Mouse (Mus musculus): Measurements from ENCODE around the gene Aldh16a1. TPM values are rescaled to one million over a fixed set of nuclear protein-coding genes. Genes with fewer than 3 reads are reported as not detected.
A peak's percentile ranks its signal among the peaks of the same experiment; 100 is the strongest.

Gene Aldh16a1
- polyA plus RNA-seq, 2 experiments: 40.0 to 45.6 TPM

- no peak overlapping the region for H3K27ac ChIP-seq (replicated peaks; ENCODE audit: low read depth, low read length)
- no peak overlapping the region for H3K4me2 ChIP-seq (replicated peaks; ENCODE audit: low read depth, low read length, severe bottlenecking)
- TF ChIP-seq POLR2A (IDR thresholded peaks at IDR 0.05; ENCODE audit: borderline replicate concordance, extremely low read depth, insufficient read depth, insufficient read length): no peak
- DNase-seq (ENCODE audit: low spot score): no peak
- peaks cover 76% of the 10 kb centered on the region for H3K27me3 ChIP-seq (ENCODE audit: control insufficient read depth, insufficient read depth, low read length)
- ATAC-seq (ENCODE audit: low FRiP score, low read depth): no peak
- peaks cover 19% of the 10 kb centered on the region for H3K9me3 ChIP-seq (ENCODE audit: control insufficient read depth, low read length)
- H3K9ac ChIP-seq (ENCODE audit: low read depth, low read length, severe bottlenecking): no peak overlapping the region
- 0 out of 2 replicates have a peak, but pooled peaks cover 4% of the 10 kb centered on the region for H3K4me1 ChIP-seq (ENCODE audit: control insufficient read depth, insufficient read depth, low read length)
- no peaks in the 10 kb centered on the region for H3K36me3 ChIP-seq (ENCODE audit: control insufficient read depth, insufficient read depth, low read length)
- 48% methylated on average over 11 of the region's 11 CpGs for WGBS
- H3K4me3 ChIP-seq (replicated peaks; ENCODE audit: low read length): no peak overlapping the region
Measured at GRCm38 (mm10) chr7:45165701-45166100, 11.3 kb upstream of the Aldh16a1 start.

- Histone ChIP-seq H3K27me3 (ENCODE audit: control insufficient read depth, insufficient read depth, low read length) (peaks cover 74% of the 10 kb centered on the region), H3K4me1 (ENCODE audit: control insufficient read depth, insufficient read depth, low read length) (0 out of 2 replicates have a peak, but pooled peaks cover 4% of the 10 kb centered on the region), H3K9me3 (ENCODE audit: control insufficient read depth, low read length) (peaks cover 11% of the 10 kb centered on the region), H3K9ac (ENCODE audit: low read depth, low read length, severe bottlenecking) (no peak overlapping the region), H3K36me3 (ENCODE audit: control insufficient read depth, insufficient read depth, low read length) (peaks cover 8% of the 10 kb centered on the region), H3K4me2 (replicated peaks; ENCODE audit: low read depth, low read length, severe bottlenecking) (no peak overlapping the region), H3K4me3 (replicated peaks; ENCODE audit: low read length) (no peak overlapping the region), H3K27ac (replicated peaks; ENCODE audit: low read depth, low read length) (no peak overlapping the region)
- ATAC-seq (ENCODE audit: low FRiP score, low read depth) (no peak), DNase-seq (ENCODE audit: low spot score) (no peak)
- TF ChIP-seq POLR2A (IDR thresholded peaks at IDR 0.05; ENCODE audit: borderline replicate concordance, extremely low read depth, insufficient read depth, insufficient read length): no peak
- 75% methylated on average over 5 of the region's 5 CpGs for WGBS
Measured at GRCm38 (mm10) chr7:45164833-45165232, 10.4 kb upstream of the Aldh16a1 start.

- DNase-seq (ENCODE audit: low spot score): no peak
- peaks cover 16% of the 10 kb centered on the region for H3K36me3 ChIP-seq (ENCODE audit: control insufficient read depth, insufficient read depth, low read length)
- peaks cover 65% of the 10 kb centered on the region for H3K27me3 ChIP-seq (ENCODE audit: control insufficient read depth, insufficient read depth, low read length)
- 2% methylated on average over 35 of the region's 41 CpGs for WGBS
- H3K4me3 ChIP-seq (replicated peaks; ENCODE audit: low read length): peak within 1 kb of the TSS; percentile 42
- TF ChIP-seq POLR2A (IDR thresholded peaks at IDR 0.05; ENCODE audit: borderline replicate concordance, extremely low read depth, insufficient read depth, insufficient read length): no peak
- H3K9me3 ChIP-seq (ENCODE audit: control insufficient read depth, low read length): peaks cover 2% of the 10 kb centered on the region; the same call in 1 of the 2 replicates
- ATAC-seq (ENCODE audit: low FRiP score, low read depth): no peak
- H3K9ac ChIP-seq (ENCODE audit: low read depth, low read length, severe bottlenecking): peak within 1 kb of the TSS; percentile 56
- 0 out of 2 replicates have a peak, but pooled peaks cover 4% of the 10 kb centered on the region for H3K4me1 ChIP-seq (ENCODE audit: control insufficient read depth, insufficient read depth, low read length)
- H3K4me2 ChIP-seq (replicated peaks; ENCODE audit: low read depth, low read length, severe bottlenecking): peak within 1 kb of the TSS; percentile 61
- no peak within 1 kb of the TSS for H3K27ac ChIP-seq (replicated peaks; ENCODE audit: low read depth, low read length)
Measured at GRCm38 (mm10) chr7:45163735-45164490, 9.5 kb upstream of the Aldh16a1 start, which contains the start of gene Slc17a7. Slc17a7 (plus strand) TSS chr7:45163949.

GRCm38 (mm10) chr7:45162996-45163615 lies 8.7 kb upstream of the Aldh16a1 start:
- no peak overlapping the region for H3K27ac ChIP-seq (replicated peaks; ENCODE audit: low read depth, low read length)
- TF ChIP-seq POLR2A (IDR thresholded peaks at IDR 0.05; ENCODE audit: borderline replicate concordance, extremely low read depth, insufficient read depth, insufficient read length): no peak
- ATAC-seq (ENCODE audit: low FRiP score, low read depth): no peak
- no peak overlapping the region for H3K4me2 ChIP-seq (replicated peaks; ENCODE audit: low read depth, low read length, severe bottlenecking)
- no peak for DNase-seq (ENCODE audit: low spot score)
- no peak overlapping the region; the same call in 1 of the 2 replicates for H3K4me3 ChIP-seq (replicated peaks; ENCODE audit: low read length)
- 70% methylated on average over 9 of the region's 9 CpGs for WGBS
- peaks cover 57% of the 10 kb centered on the region for H3K27me3 ChIP-seq (ENCODE audit: control insufficient read depth, insufficient read depth, low read length)
- H3K36me3 ChIP-seq (ENCODE audit: control insufficient read depth, insufficient read depth, low read length): peaks cover 24% of the 10 kb centered on the region
- 0 out of 2 replicates have a peak, but pooled peaks cover 4% of the 10 kb centered on the region for H3K4me1 ChIP-seq (ENCODE audit: control insufficient read depth, insufficient read depth, low read length)
- H3K9me3 ChIP-seq (ENCODE audit: control insufficient read depth, low read length): no peaks in the 10 kb centered on the region
- H3K9ac ChIP-seq (ENCODE audit: low read depth, low read length, severe bottlenecking): no peak overlapping the region

GRCm38 (mm10) chr7:45162551-45162950 lies 8.2 kb upstream of the Aldh16a1 start:
- Histone ChIP-seq H3K27me3 (ENCODE audit: control insufficient read depth, insufficient read depth, low read length) (peaks cover 52% of the 10 kb centered on the region), H3K27ac (replicated peaks; ENCODE audit: low read depth, low read length) (no peak overlapping the region), H3K4me2 (replicated peaks; ENCODE audit: low read depth, low read length, severe bottlenecking) (peak overlapping the region; percentile 60), H3K4me3 (replicated peaks; ENCODE audit: low read length) (peak overlapping the region; percentile 35), H3K9me3 (ENCODE audit: control insufficient read depth, low read length) (no peaks in the 10 kb centered on the region), H3K9ac (ENCODE audit: low read depth, low read length, severe bottlenecking) (no peak overlapping the region), H3K4me1 (ENCODE audit: control insufficient read depth, insufficient read depth, low read length) (0 out of 2 replicates have a peak, but pooled peaks cover 4% of the 10 kb centered on the region), H3K36me3 (ENCODE audit: control insufficient read depth, insufficient read depth, low read length) (peaks cover 28% of the 10 kb centered on the region)
- 27% methylated on average over 6 of the region's 6 CpGs for WGBS
- ATAC-seq (ENCODE audit: low FRiP score, low read depth) (no peak), DNase-seq (ENCODE audit: low spot score) (no peak)
- TF ChIP-seq POLR2A (IDR thresholded peaks at IDR 0.05; ENCODE audit: borderline replicate concordance, extremely low read depth, insufficient read depth, insufficient read length): no peak
